Mouse (Mus musculus) adrenal gland, postnatal 0 days (tissue): ENCODE results near the gene Ceacam2. TPM values are rescaled to one million over a fixed set of nuclear protein-coding genes. Genes with fewer than 3 reads are reported as not detected.

ENCODE experiments used
- polyA plus RNA-seq: library from polyadenylated mRNA; unstranded; fragments of >200 nt; fragmentation: Nextera tagmentation; extraction: Ambion mirVana; gene quantifications from 2 replicates; pipeline ENCODE4 v1.2.1, GENCODE M21; 2015

Gene Ceacam2
- 0.08 TPM in 1 of 2 replicates, not detected in the other for polyA plus RNA-seq

GRCm38 (mm10) chr7:25539376-25539907, at the start of gene Ceacam2:
Ceacam2 (minus strand) TSS chr7:25539857.

GRCm38 (mm10) chr7:25477091-25477751, 62.4 kb downstream of the Ceacam2 start, which contains the start of gene Ceacam1:
Ceacam1 (minus strand) TSS chr7:25477603.

Other genes starting within 250 kb of the Ceacam2 start
- gene Pafah1b3, start 241.9 kb downstream of the Ceacam2 start, polyA plus RNA-seq: 102 and 162 TPM in 2 replicates
- 0.13 TPM in 1 of 2 replicates, not detected in the other for gene Prr19, start 238.4 kb downstream of the Ceacam2 start, polyA plus RNA-seq
- gene Tmem145, start 233.8 kb downstream of the Ceacam2 start, polyA plus RNA-seq: 3.8 and 7.2 TPM in 2 replicates
- gene Megf8, start 222.7 kb downstream of the Ceacam2 start, polyA plus RNA-seq: 7.3 and 8.4 TPM in 2 replicates
- gene Cnfn, start 170.1 kb downstream of the Ceacam2 start, polyA plus RNA-seq: 0.87 and 12.3 TPM in 2 replicates
- gene Lipe, start 141.1 kb downstream of the Ceacam2 start, polyA plus RNA-seq: 12.9 and 34.8 TPM in 2 replicates
- gene Cxcl17, start 127.0 kb downstream of the Ceacam2 start, polyA plus RNA-seq: 0.43 TPM in 1 of 2 replicates, not detected in the other
- gene Ceacam1, start 62.3 kb downstream of the Ceacam2 start, polyA plus RNA-seq: 9.0 and 17.7 TPM in 2 replicates
- 0.19 TPM in 1 of 2 replicates, not detected in the other for gene Erich4, start 76.0 kb upstream of the Ceacam2 start, polyA plus RNA-seq
- 19.7 and 31.0 TPM in 2 replicates for gene Dmac2, start 79.6 kb upstream of the Ceacam2 start, polyA plus RNA-seq
- gene B3gnt8, start 86.8 kb upstream of the Ceacam2 start, polyA plus RNA-seq: 8.3 and 15.6 TPM in 2 replicates
- gene Bckdha, start 119.1 kb upstream of the Ceacam2 start, polyA plus RNA-seq: 86.9 and 135 TPM in 2 replicates
- gene Exosc5, start 119.3 kb upstream of the Ceacam2 start, polyA plus RNA-seq: 77.2 and 88.6 TPM in 2 replicates
- 2.2 and 3.2 TPM in 2 replicates for gene Tmem91, start 135.3 kb upstream of the Ceacam2 start, polyA plus RNA-seq
- 38.3 and 53.7 TPM in 2 replicates for gene B9d2, start 140.9 kb upstream of the Ceacam2 start, polyA plus RNA-seq
- 2.7 and 4.4 TPM in 2 replicates for gene Tgfb1, start 147.1 kb upstream of the Ceacam2 start, polyA plus RNA-seq
- 16.5 and 21.0 TPM in 2 replicates for gene Ccdc97, start 179.2 kb upstream of the Ceacam2 start, polyA plus RNA-seq
- gene Hnrnpul1, start 214.9 kb upstream of the Ceacam2 start, polyA plus RNA-seq: 32.7 and 43.2 TPM in 2 replicates
- gene Axl, start 248.8 kb upstream of the Ceacam2 start, polyA plus RNA-seq: 101 and 135 TPM in 2 replicates